Comparison of ENCODE assay signal across 14 mouse cellular contexts in genomic region chr9:59455404-59456068, GRCm38 (mm10). TPM values are rescaled to one million over a fixed set of nuclear protein-coding genes. Genes with fewer than 3 reads are reported as not detected.
A peak's percentile ranks its signal among the peaks of the same experiment; 100 is the strongest.
DNase-seq lines count a peak whose midpoint lies in the region; ATAC-seq and TF ChIP-seq lines count a peak whose summit lies in the region.
"Had no signal": no experiment of that assay in that cellular context is flagged by ENCODE, and none has a peak within 500 bp of the region (broad histone marks: within the 10 kb centered on the region; RNA-seq: fewer than 3 reads in every experiment).

No protein-coding gene starts in this region.

- no peaks in the 10 kb centered on the region for H3K4me1 ChIP-seq in embryonic facial prominence, embryonic 14.5 days (ENCODE audit: control insufficient read depth, insufficient read depth, low read length)
- no peaks in the 10 kb centered on the region for H3K4me1 ChIP-seq in embryonic facial prominence, embryonic 10.5 days
- peaks cover 13 to 15% of the 10 kb centered on the region in 2 experiments for H3K4me1 ChIP-seq in MEL (ENCODE audit: control insufficient read depth in 1 of 2, insufficient read depth in 2 of 2, low read length in 2 of 2)
- H3K4me1 ChIP-seq in erythroblast, embryonic 14.5 days (ENCODE audit: control insufficient read depth) = peaks cover 48% of the 10 kb centered on the region

- H3K4me3 ChIP-seq in embryonic facial prominence, embryonic 14.5 days (ENCODE audit: low read depth, low read length) = no peak overlapping the region
- no peak overlapping the region for H3K4me3 ChIP-seq in embryonic facial prominence, embryonic 10.5 days
- no peak overlapping the region for H3K4me3 ChIP-seq in MEL (ENCODE audit: control insufficient read depth in 1 of 2, insufficient read depth in 1 of 2, low read depth in 2 of 2, low read length in 2 of 2)
- H3K4me3 ChIP-seq in erythroblast, embryonic 14.5 days (replicated peaks) = peak overlapping the region; percentile 20
- H3K4me3 ChIP-seq: myocyte had no signal

- TF ChIP-seq POLR2A in MEL (IDR thresholded peaks at IDR 0.05; ENCODE audit: control insufficient read depth in 1 of 2, insufficient read depth in 1 of 2, low read depth in 1 of 2, low read length in 2 of 2, poor library complexity in 1 of 2) = no peak

- peaks cover 9% of the 10 kb centered on the region for H3K36me3 ChIP-seq in embryonic facial prominence, embryonic 14.5 days (ENCODE audit: control insufficient read depth, insufficient read depth, low read length)
- H3K36me3 ChIP-seq in embryonic facial prominence, embryonic 10.5 days (replicated peaks) = peaks cover 24% of the 10 kb centered on the region
- peaks cover 8 to 37% of the 10 kb centered on the region in 2 experiments for H3K36me3 ChIP-seq in MEL (ENCODE audit: control insufficient read depth in 1 of 2, insufficient read depth in 2 of 2, low read length in 2 of 2)
- peaks cover 29% of the 10 kb centered on the region for H3K36me3 ChIP-seq in erythroblast, embryonic 14.5 days (ENCODE audit: control insufficient read depth)

- 69% methylated on average over 3 of the region's 3 CpGs for WGBS in embryonic facial prominence, embryonic 14.5 days
- 88% methylated on average over 3 of the region's 3 CpGs for WGBS in embryonic facial prominence, embryonic 10.5 days

- no peak overlapping the region for H3K4me2 ChIP-seq in embryonic facial prominence, embryonic 14.5 days (ENCODE audit: low read depth, low read length)

- no peaks in the 10 kb centered on the region for H3K9me3 ChIP-seq in embryonic facial prominence, embryonic 14.5 days (ENCODE audit: control insufficient read depth, low read length)
- no peaks in the 10 kb centered on the region for H3K9me3 ChIP-seq in embryonic facial prominence, embryonic 10.5 days
- no peaks in the 10 kb centered on the region for H3K9me3 ChIP-seq in MEL (replicated peaks; ENCODE audit: insufficient read depth, low read length)
- no peaks in the 10 kb centered on the region for H3K9me3 ChIP-seq in erythroblast, embryonic 14.5 days (ENCODE audit: control insufficient read depth, low read length)

- TF ChIP-seq CTCF in MEL (IDR thresholded peaks at IDR 0.05 in 2 of 3, conservative IDR thresholded peaks at IDR 0.05 in 1 of 3; ENCODE audit: control insufficient read depth in 1 of 3, insufficient read depth in 1 of 3, low read depth in 2 of 3, low read length in 3 of 3, poor library complexity in 1 of 3, severe bottlenecking in 1 of 3) = no peak

- DNase-seq in embryonic facial prominence, embryonic 14.5 days (ENCODE audit: low spot score) = peak; percentile 15
- DNase-seq in embryonic facial prominence, embryonic 10.5 days (ENCODE audit: low spot score) = no peak
- DNase-seq in MEL (ENCODE audit: low read depth, low spot score) = peak; percentile 88
- no peak for DNase-seq in gastrocnemius, postnatal 25 days
- no peak for DNase-seq in T-cell, adult 2 months (ENCODE audit: low spot score)
- DNase-seq in testis, postnatal 10 days (ENCODE audit: low spot score) = no peak
- DNase-seq: cerebellum, postnatal 10 days; heart, adult 18-20 months; kidney, adult 9 months; thymus, adult 18-20 months had no signal

- H3K27me3 ChIP-seq in embryonic facial prominence, embryonic 14.5 days (replicated peaks; ENCODE audit: control insufficient read depth, insufficient read depth, low read length) = no peaks in the 10 kb centered on the region
- no peaks in the 10 kb centered on the region for H3K27me3 ChIP-seq in embryonic facial prominence, embryonic 10.5 days (replicated peaks; ENCODE audit: low read depth, poor library complexity, severe bottlenecking)
- H3K27me3 ChIP-seq in MEL (ENCODE audit: control insufficient read depth in 1 of 2, insufficient read depth in 2 of 2, low read length in 2 of 2) = no peaks in the 10 kb centered on the region
- H3K27me3 ChIP-seq in erythroblast, embryonic 14.5 days (ENCODE audit: control insufficient read depth) = no peaks in the 10 kb centered on the region

- H3K9ac ChIP-seq in embryonic facial prominence, embryonic 14.5 days (ENCODE audit: low read depth, low read length) = no peak overlapping the region
- peak overlapping the region; percentile 36; the same call in 1 of the 2 replicates for H3K9ac ChIP-seq in MEL (ENCODE audit: control insufficient read depth, low read depth, low read length, poor library complexity, severe bottlenecking)

- no peak for ATAC-seq in embryonic facial prominence, embryonic 14.5 days (ENCODE audit: low read depth)
- ATAC-seq in megakaryocyte progenitor cell, adult 5-6 weeks (replicated peaks; ENCODE audit: poor library complexity) = peak; percentile 68

- TF ChIP-seq EP300 in MEL (IDR thresholded peaks at IDR 0.05; ENCODE audit: low read depth in 1 of 2, low read length in 2 of 2) = peak; percentile 17 to 50; a peak in 2 of 4 replicates

- peaks cover 33% of the 10 kb centered on the region for H3K79me2 ChIP-seq in MEL (ENCODE audit: control insufficient read depth, insufficient read depth, low read length, poor library complexity)

- H3K27ac ChIP-seq in embryonic facial prominence, embryonic 14.5 days (replicated peaks; ENCODE audit: low read depth, low read length) = no peak overlapping the region
- no peak overlapping the region for H3K27ac ChIP-seq in embryonic facial prominence, embryonic 10.5 days (replicated peaks)
- H3K27ac ChIP-seq in MEL (ENCODE audit: control insufficient read depth, low read depth, low read length) = peak overlapping the region; percentile 53
- H3K27ac ChIP-seq: macrophage had no signal

- no peak for TF ChIP-seq RAD21 in MEL (IDR thresholded peaks at IDR 0.05; ENCODE audit: low read depth, low read length)

TF ChIP-seq in MEL, 35 proteins besides CTCF, POLR2A, EP300 and RAD21:
- TF ChIP-seq MAFK (IDR thresholded peaks at IDR 0.05; ENCODE audit: borderline replicate concordance, low read depth, low read length) (peak; percentile 82), MYC (IDR thresholded peaks at IDR 0.05; ENCODE audit: low read depth, low read length) (peak; percentile 42; the same call in 1 of the 2 replicates), ETS1 (IDR thresholded peaks at IDR 0.05; ENCODE audit: low read depth, low read length) (peak; percentile 24; the same call in 1 of the 2 replicates), POLR2AphosphoS2 (IDR thresholded peaks at IDR 0.05; ENCODE audit: low read length) (no peak), GABPA (IDR thresholded peaks at IDR 0.05; ENCODE audit: low read depth, low read length) (peak; percentile 61; the same call in 1 of the 2 replicates), GATA1 (IDR thresholded peaks at IDR 0.05; ENCODE audit: low read depth, low read length) (peak; percentile 47)

RNA-seq across cellular contexts. Expression of gene Arih1, which starts 30.9 kb away (rescaled TPM):
- 15.5 and 16.7 TPM in 2 replicates for polyA plus RNA-seq in embryonic facial prominence, embryonic 14.5 days (2014; fragmentation: Nextera tagmentation; extraction: Ambion mirVana)
- polyA plus RNA-seq in embryonic facial prominence, embryonic 10.5 days (2016; fragmentation: Nextera tagmentation; extraction: Ambion mirVana) = 18.7 and 19.5 TPM in 2 replicates
- total RNA-seq in MEL (2012; rRNA removed) = 46.5 and 47.6 TPM in 2 replicates
- 10 to 100 TPM; 48.4 to 60.4 TPM for polyA plus RNA-seq in MEL (2012; ENCODE audit: insufficient read depth in 1 of 2, insufficient read length in 2 of 2, low read depth in 1 of 2, low replicate concordance in 2 of 2, missing spikeins in 1 of 2)
- 2.4 and 3.2 TPM in 2 replicates for polyA plus RNA-seq in erythroblast, embryonic 14.5 days (2012)
- total RNA-seq in megakaryocyte progenitor cell, adult 5-6 weeks (2015) = 91.4 and 102 TPM in 2 replicates
- 87.9 and 105 TPM in 2 replicates for total RNA-seq in megakaryocyte progenitor cell, adult 5-6 weeks (2017)
- 100 to 1,000 TPM in 1 of 2 experiments, 10 to 100 TPM in 1; 90.4 to 100 TPM for total RNA-seq in gastrocnemius, postnatal 25 days (2021)

Comparison
In these comparisons a context has a peak if more than half of its experiments do, and no peak if none do; other contexts are left out.
1. DNase-seq: peak in embryonic facial prominence, embryonic 14.5 days (single experiment) and MEL (single experiment); none in embryonic facial prominence, embryonic 10.5 days (single experiment), gastrocnemius, postnatal 25 days (single experiment), T-cell, adult 2 months (single experiment) and testis, postnatal 10 days (single experiment).